Mouse (Mus musculus): ENCODE measurements around the gene Serinc5.

DNA sequence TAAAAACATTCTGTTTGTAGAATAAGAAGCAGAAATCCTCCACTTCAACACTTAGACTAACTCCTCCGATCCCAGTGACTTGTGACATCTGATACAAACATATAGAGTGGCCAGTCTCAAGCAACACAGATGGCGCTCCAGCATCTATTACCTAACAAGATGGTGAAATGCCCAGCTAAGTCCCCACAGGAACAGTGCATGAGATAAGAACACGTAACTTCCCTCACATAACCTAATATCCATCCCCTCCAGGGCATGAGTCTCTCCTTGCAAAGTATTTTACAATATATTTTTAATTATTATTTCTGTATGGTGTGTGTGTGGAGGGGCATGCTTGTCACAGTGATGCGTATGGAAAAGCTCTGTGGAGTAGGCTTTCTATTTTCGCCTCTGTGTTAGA, 15.8 kb downstream of the Serinc5 start:
- TF ChIP-seq CTCF (IDR thresholded peaks at IDR 0.05; ENCODE audit: low read depth): no peak
- no peak for TF ChIP-seq EP300 (IDR thresholded peaks at IDR 0.05; ENCODE audit: low read depth)

Measured in liver, postnatal 0 days (tissue).